Mouse (Mus musculus) C2C12 (cell line): ENCODE measurements around the gene Snrpf.

Experiments
- CTCF ChIP-seq: IDR thresholded peaks from one replicate; pipeline ENCODE4 v1.5.1; 2011; ENCODE audit not compliant: control insufficient read depth, insufficient read depth, insufficient read length
- FOSL1 ChIP-seq: IDR thresholded peaks from one replicate; pipeline ENCODE4 v1.8.0; 2011; ENCODE audit warnings: mild to moderate bottlenecking, low read length; ENCODE audit not compliant: poor library complexity, insufficient read depth, severe bottlenecking
- MAX ChIP-seq: IDR thresholded peaks from one replicate; pipeline ENCODE4 v1.6.1; 2011; ENCODE audit warnings: mild to moderate bottlenecking, control low read depth
- MYOD1 ChIP-seq: IDR thresholded peaks from one replicate; pipeline ENCODE4 v1.6.1; 2011; ENCODE audit warnings: low read depth; ENCODE audit not compliant: control insufficient read depth, insufficient read length
- MYOG ChIP-seq: IDR thresholded peaks from one replicate; pipeline ENCODE4 v1.6.1; 2011; ENCODE audit not compliant: control insufficient read depth, insufficient read length; ENCODE audit errors: extremely low read depth
- USF1 ChIP-seq: IDR thresholded peaks from one replicate; pipeline ENCODE4 v1.6.1; 2011; ENCODE audit warnings: low read depth, mild to moderate bottlenecking, control low read depth, moderate library complexity

DNA sequence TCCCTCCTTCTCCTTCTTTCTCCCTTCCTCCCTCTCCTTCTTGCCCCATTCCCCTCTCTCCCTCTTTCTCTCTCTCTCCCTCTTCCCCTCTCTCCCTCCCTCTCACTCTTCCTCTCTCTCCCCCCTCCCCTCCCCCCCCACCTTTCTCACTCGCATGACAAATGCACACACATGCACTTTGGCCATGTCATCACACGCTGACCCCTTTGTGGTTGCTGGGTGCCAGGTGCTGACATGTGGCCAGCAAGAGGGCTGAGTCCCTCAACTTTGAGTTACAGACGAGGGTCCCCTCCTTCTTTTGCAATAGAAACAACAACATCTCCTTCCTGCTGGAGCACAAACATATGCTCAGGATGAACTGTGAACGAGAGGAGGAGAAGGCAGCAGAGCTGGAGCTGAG is 14.5 kb downstream of the Snrpf start:
- TF ChIP-seq MYOG (no peak), CTCF (no peak), FOSL1 (no peak), MAX (no peak), USF1 (no peak), MYOD1 (no peak)
